Mouse (Mus musculus): ENCODE results near the gene Asb12. TPM values are rescaled to one million over a fixed set of nuclear protein-coding genes. Genes with fewer than 3 reads are reported as not detected.
"Not testable (repeated sequence)": the region's sequence is repeated elsewhere in the genome, so short reads cannot be mapped to it uniquely, and the experiment has no call there.

Asb12 gene
- polyA plus RNA-seq (2015; fragmentation: Nextera tagmentation; extraction: Ambion mirVana), result 0.97 TPM in 1 of 2 replicates, not detected in the other

DNA sequence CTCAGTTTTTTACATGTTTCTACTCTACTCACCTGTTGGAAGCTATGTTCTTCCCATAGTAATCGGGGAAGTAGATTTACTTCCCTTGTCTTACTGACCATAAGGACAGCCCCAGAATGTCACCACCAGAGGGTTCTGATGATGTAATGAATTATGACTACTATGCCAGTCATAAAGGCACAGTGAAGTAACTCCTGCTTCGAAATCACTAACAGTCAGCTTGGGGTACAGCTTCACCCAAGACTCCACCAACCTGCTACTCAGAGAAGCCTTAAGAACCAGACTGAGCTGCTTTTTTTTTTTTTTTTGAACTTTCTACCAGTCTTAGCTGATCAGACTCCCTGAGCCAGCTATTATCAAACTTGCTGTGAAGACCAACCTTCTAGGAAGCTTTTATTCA lies at the start of gene Asb12, which contains the start of gene Pfn5:
TSS of gene Asb12 (minus strand) at position 101 of the 400 bp plus-strand sequence.
TSS of gene Pfn5 (plus strand) at position 218 of the 400 bp plus-strand sequence.
- Histone ChIP-seq H3K4me3 (replicated peaks; ENCODE audit: low read length) (no peak within 1 kb of the TSS), H3K4me1 (ENCODE audit: control insufficient read depth, insufficient read depth, low read length) (no peaks in the 10 kb centered on the region), H3K27me3 (ENCODE audit: control insufficient read depth, insufficient read depth, low read length) (no peaks in the 10 kb centered on the region), H3K27ac (ENCODE audit: low read length) (no peak within 1 kb of the TSS), H3K9me3 (replicated peaks; ENCODE audit: control insufficient read depth, low read length) (no peaks in the 10 kb centered on the region), H3K36me3 (ENCODE audit: control insufficient read depth, insufficient read depth, low read length) (no peaks in the 10 kb centered on the region), H3K9ac (ENCODE audit: low read length) (no peak within 1 kb of the TSS), H3K4me2 (ENCODE audit: low read depth, low read length) (no peak within 1 kb of the TSS)
- WGBS, result 84% methylated on average over 2 of the region's 2 CpGs
- no peak for ATAC-seq (ENCODE audit: insufficient read depth, low FRiP score)

DNA sequence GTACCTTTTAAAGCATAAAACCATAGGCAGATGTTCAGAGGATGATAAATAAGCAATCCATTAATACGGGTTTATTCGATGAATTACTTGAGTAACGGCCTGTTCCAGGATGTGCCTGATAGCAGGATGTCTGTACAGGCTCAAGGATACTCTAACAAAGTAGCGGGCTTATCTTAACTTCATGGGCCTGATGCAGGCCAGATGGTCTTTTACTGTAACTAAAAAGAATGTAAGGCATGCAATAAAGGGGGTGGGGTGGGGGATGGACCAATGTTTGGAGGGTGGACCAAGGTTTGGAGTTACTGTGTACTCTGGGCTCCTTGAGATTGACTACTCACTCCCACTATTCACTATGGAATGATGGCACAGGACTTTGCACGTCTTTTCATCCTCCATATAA lies 42.8 kb upstream of the Asb12 start:
- Histone ChIP-seq H3K4me1 (ENCODE audit: control insufficient read depth, insufficient read depth, low read length) (no peaks in the 10 kb centered on the region), H3K4me2 (ENCODE audit: low read depth, low read length) (no peak overlapping the region), H3K27me3 (ENCODE audit: control insufficient read depth, insufficient read depth, low read length) (no peaks in the 10 kb centered on the region), H3K4me3 (replicated peaks; ENCODE audit: low read length) (no peak overlapping the region), H3K27ac (ENCODE audit: low read length) (no peak overlapping the region), H3K9ac (ENCODE audit: low read length) (no peak overlapping the region), H3K36me3 (ENCODE audit: control insufficient read depth, insufficient read depth, low read length) (no peaks in the 10 kb centered on the region), H3K9me3 (replicated peaks; ENCODE audit: control insufficient read depth, low read length) (no peaks in the 10 kb centered on the region)
- ATAC-seq (ENCODE audit: insufficient read depth, low FRiP score), result no peak
- WGBS, result 38% methylated on average over 5 of the region's 5 CpGs

DNA sequence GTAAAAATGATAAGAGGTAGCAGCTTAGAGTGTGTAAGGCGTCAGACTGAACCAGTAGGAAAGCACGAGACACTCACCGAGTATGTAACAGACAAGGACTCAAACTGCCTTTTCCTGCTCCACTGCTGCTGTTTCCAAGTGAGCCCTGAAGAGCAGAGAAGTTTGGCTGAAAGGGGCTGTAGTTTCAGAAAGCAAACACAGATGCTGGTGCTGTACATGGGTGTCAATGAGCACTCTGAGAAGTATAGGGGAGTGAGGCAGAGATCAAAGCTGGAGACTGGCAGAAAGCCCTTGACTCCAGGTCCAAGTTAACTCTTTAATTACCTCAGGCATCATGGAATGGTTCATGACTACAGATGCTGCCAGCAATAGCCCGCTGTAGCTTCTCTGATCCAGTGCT lies 3.5 kb downstream of the Asb12 start:
- no peak overlapping the region for H3K9ac ChIP-seq (ENCODE audit: low read length)
- H3K36me3 ChIP-seq (ENCODE audit: control insufficient read depth, insufficient read depth, low read length), result no peaks in the 10 kb centered on the region
- ATAC-seq (ENCODE audit: insufficient read depth, low FRiP score), result no peak
- no peak overlapping the region for H3K4me2 ChIP-seq (ENCODE audit: low read depth, low read length)
- no peaks in the 10 kb centered on the region for H3K27me3 ChIP-seq (ENCODE audit: control insufficient read depth, insufficient read depth, low read length)
- WGBS, result 68% methylated on average over 4 of the region's 4 CpGs
- H3K4me1 ChIP-seq (ENCODE audit: control insufficient read depth, insufficient read depth, low read length), result no peaks in the 10 kb centered on the region
- H3K9me3 ChIP-seq (replicated peaks; ENCODE audit: control insufficient read depth, low read length), result no peaks in the 10 kb centered on the region
- H3K27ac ChIP-seq (ENCODE audit: low read length), result no peak overlapping the region
- no peak overlapping the region for H3K4me3 ChIP-seq (replicated peaks; ENCODE audit: low read length)

- H3K4me3 ChIP-seq (replicated peaks; ENCODE audit: low read length); H3K36me3 ChIP-seq (ENCODE audit: control insufficient read depth, insufficient read depth, low read length); H3K9me3 ChIP-seq (replicated peaks; ENCODE audit: control insufficient read depth, low read length); H3K27me3 ChIP-seq (ENCODE audit: control insufficient read depth, insufficient read depth, low read length); ATAC-seq (ENCODE audit: insufficient read depth, low FRiP score); H3K4me1 ChIP-seq (ENCODE audit: control insufficient read depth, insufficient read depth, low read length); H3K9ac ChIP-seq (ENCODE audit: low read length); H3K4me2 ChIP-seq (ENCODE audit: low read depth, low read length); H3K27ac ChIP-seq (ENCODE audit: low read length): not testable (repeated sequence)
- 92% methylated on average over 2 of the region's 2 CpGs for WGBS
Measured at GRCm38 (mm10) chrX:95535493-95535892, 22.3 kb downstream of the Asb12 start.

DNA sequence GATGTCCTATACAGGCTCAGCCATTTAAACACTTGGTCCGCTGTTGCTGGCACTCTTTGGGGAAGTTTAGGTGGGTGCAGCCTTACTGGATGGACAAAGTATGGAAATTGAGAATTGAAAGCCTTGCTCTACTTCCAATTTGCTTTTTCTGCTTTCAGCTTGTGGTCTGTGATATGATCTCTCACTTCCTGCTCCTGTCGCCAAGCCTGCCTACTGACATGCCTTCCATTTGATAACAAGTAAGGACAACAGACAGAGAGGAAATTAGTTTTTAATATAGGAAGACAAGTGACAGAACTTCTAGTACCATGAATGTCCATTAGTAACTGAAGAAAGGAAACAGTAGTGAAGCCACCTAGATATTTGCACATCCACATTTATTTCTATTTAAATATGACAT lies 32.6 kb downstream of the Asb12 start:
- no peak for ATAC-seq (ENCODE audit: insufficient read depth, low FRiP score)
- no peak overlapping the region for H3K9ac ChIP-seq (ENCODE audit: low read length)
- H3K9me3 ChIP-seq (replicated peaks; ENCODE audit: control insufficient read depth, low read length), result no peaks in the 10 kb centered on the region
- no peaks in the 10 kb centered on the region for H3K36me3 ChIP-seq (ENCODE audit: control insufficient read depth, insufficient read depth, low read length)
- H3K4me3 ChIP-seq (replicated peaks; ENCODE audit: low read length), result no peak overlapping the region
- WGBS, result 69% methylated on average over 2 of the region's 2 CpGs
- no peak overlapping the region for H3K27ac ChIP-seq (ENCODE audit: low read length)
- no peak overlapping the region for H3K4me2 ChIP-seq (ENCODE audit: low read depth, low read length)
- no peaks in the 10 kb centered on the region for H3K4me1 ChIP-seq (ENCODE audit: control insufficient read depth, insufficient read depth, low read length)
- H3K27me3 ChIP-seq (ENCODE audit: control insufficient read depth, insufficient read depth, low read length), result no peaks in the 10 kb centered on the region

- H3K9me3 ChIP-seq (replicated peaks; ENCODE audit: control insufficient read depth, low read length), result no peaks in the 10 kb centered on the region
- H3K4me3 ChIP-seq (replicated peaks; ENCODE audit: low read length), result no peak overlapping the region
- no peaks in the 10 kb centered on the region for H3K4me1 ChIP-seq (ENCODE audit: control insufficient read depth, insufficient read depth, low read length)
- H3K27me3 ChIP-seq (ENCODE audit: control insufficient read depth, insufficient read depth, low read length), result no peaks in the 10 kb centered on the region
- H3K9ac ChIP-seq (ENCODE audit: low read length), result no peak overlapping the region
- H3K27ac ChIP-seq (ENCODE audit: low read length), result no peak overlapping the region
- ATAC-seq (ENCODE audit: insufficient read depth, low FRiP score), result no peak
- H3K4me2 ChIP-seq (ENCODE audit: low read depth, low read length), result no peak overlapping the region
- H3K36me3 ChIP-seq (ENCODE audit: control insufficient read depth, insufficient read depth, low read length), result no peaks in the 10 kb centered on the region
Measured at GRCm38 (mm10) chrX:95523883-95524282, 33.9 kb downstream of the Asb12 start.

DNA sequence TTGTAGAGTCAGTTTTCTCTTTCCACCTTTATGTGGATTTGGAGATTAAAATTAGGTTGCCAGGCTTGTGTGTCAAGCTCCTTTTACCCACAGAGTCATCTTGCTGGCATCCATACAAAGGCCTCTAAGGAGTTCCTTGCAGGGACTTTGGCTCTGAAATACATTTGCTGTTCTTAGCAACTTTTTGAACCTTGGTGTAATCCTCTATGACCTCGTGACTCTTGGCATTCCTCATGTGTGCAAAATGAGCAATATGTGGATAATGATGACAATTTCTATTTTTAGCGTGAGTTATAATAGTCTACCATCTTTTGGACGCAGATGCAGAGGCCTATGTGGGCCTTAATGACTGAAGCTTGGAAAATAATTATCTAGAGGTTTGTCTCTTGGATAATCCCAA lies 100.6 kb downstream of the Asb12 start:
- H3K27ac ChIP-seq (ENCODE audit: low read length), result no peak overlapping the region
- H3K9ac ChIP-seq (ENCODE audit: low read length), result no peak overlapping the region
- no peaks in the 10 kb centered on the region for H3K27me3 ChIP-seq (ENCODE audit: control insufficient read depth, insufficient read depth, low read length)
- H3K4me3 ChIP-seq (replicated peaks; ENCODE audit: low read length), result no peak overlapping the region
- no peaks in the 10 kb centered on the region for H3K9me3 ChIP-seq (replicated peaks; ENCODE audit: control insufficient read depth, low read length)
- no peaks in the 10 kb centered on the region for H3K4me1 ChIP-seq (ENCODE audit: control insufficient read depth, insufficient read depth, low read length)
- WGBS, result 70% methylated on average over 3 of the region's 3 CpGs
- H3K4me2 ChIP-seq (ENCODE audit: low read depth, low read length), result no peak overlapping the region
- no peak for ATAC-seq (ENCODE audit: insufficient read depth, low FRiP score)
- no peaks in the 10 kb centered on the region for H3K36me3 ChIP-seq (ENCODE audit: control insufficient read depth, insufficient read depth, low read length)

DNA sequence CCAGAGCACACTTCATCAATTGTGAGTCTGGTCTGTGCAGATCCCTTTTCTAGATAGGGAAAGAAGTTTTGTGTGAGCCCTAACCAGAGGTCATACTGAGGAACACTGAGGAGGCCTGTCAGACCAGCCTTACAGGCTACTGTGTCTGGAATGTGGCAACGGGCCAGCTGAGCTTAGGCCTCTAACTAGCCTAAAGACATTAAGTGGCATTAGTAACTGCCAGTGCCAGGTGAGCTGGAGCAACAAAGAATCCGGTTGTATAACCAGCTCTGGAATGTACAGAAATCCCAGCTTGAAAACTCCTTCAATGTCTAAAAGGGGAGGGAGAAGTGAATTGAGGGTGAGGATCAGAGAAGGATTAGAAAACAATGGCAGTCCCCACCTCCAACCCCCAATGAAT lies 111.9 kb downstream of the Asb12 start:
- Histone ChIP-seq H3K27ac (ENCODE audit: low read length) (peak overlapping the region; percentile 91; the same call in 1 of the 2 replicates), H3K9ac (ENCODE audit: low read length) (no peak overlapping the region), H3K27me3 (ENCODE audit: control insufficient read depth, insufficient read depth, low read length) (no peaks in the 10 kb centered on the region; the same call in 1 of the 2 replicates), H3K4me3 (replicated peaks; ENCODE audit: low read length) (no peak overlapping the region), H3K4me2 (ENCODE audit: low read depth, low read length) (no peak overlapping the region), H3K9me3 (replicated peaks; ENCODE audit: control insufficient read depth, low read length) (no peaks in the 10 kb centered on the region), H3K36me3 (ENCODE audit: control insufficient read depth, insufficient read depth, low read length) (no peaks in the 10 kb centered on the region), H3K4me1 (ENCODE audit: control insufficient read depth, insufficient read depth, low read length) (peaks cover 9% of the 10 kb centered on the region; the same call in 1 of the 2 replicates)
- ATAC-seq (ENCODE audit: insufficient read depth, low FRiP score), result no peak
- 62% methylated on average over 2 of the region's 2 CpGs for WGBS

DNA sequence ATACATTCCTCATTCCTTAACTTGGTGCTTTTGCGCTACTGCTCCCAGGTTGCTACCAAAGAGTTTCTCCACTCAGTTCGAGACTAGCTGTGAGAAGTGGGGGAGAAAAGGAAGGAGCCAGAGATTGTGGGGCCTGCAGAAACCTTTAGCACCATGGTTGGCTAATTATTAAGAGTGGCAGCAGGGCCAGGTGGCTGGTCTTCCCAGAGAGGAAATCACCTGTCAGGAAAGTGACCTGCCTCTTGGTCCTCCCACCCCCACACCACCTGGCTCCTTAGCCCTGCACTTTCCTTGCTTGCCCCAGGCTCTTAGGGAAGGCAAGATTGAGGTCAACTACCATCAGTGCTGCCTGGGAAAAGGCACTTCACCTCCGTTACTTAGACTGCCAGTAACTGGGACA lies 112.6 kb downstream of the Asb12 start:
- H3K9ac ChIP-seq (ENCODE audit: low read length), result no peak overlapping the region
- no peaks in the 10 kb centered on the region for H3K9me3 ChIP-seq (replicated peaks; ENCODE audit: control insufficient read depth, low read length)
- peak overlapping the region; percentile 38 for H3K4me2 ChIP-seq (ENCODE audit: low read depth, low read length)
- peaks cover 9% of the 10 kb centered on the region; the same call in 1 of the 2 replicates for H3K4me1 ChIP-seq (ENCODE audit: control insufficient read depth, insufficient read depth, low read length)
- H3K27me3 ChIP-seq (ENCODE audit: control insufficient read depth, insufficient read depth, low read length), result no peaks in the 10 kb centered on the region; the same call in 1 of the 2 replicates
- no peaks in the 10 kb centered on the region for H3K36me3 ChIP-seq (ENCODE audit: control insufficient read depth, insufficient read depth, low read length)
- H3K4me3 ChIP-seq (replicated peaks; ENCODE audit: low read length), result peak overlapping the region; percentile 65
- H3K27ac ChIP-seq (ENCODE audit: low read length), result peak overlapping the region; percentile 91
- WGBS, result 33% methylated on average over 3 of the region's 3 CpGs
- peak; percentile 7; the same call in 1 of the 2 replicates for ATAC-seq (ENCODE audit: insufficient read depth, low FRiP score)

- H3K27me3 ChIP-seq (ENCODE audit: control insufficient read depth, insufficient read depth, low read length), result no peaks in the 10 kb centered on the region; the same call in 1 of the 2 replicates
- peak; percentile 95 for ATAC-seq (ENCODE audit: insufficient read depth, low FRiP score)
- H3K4me1 ChIP-seq (ENCODE audit: control insufficient read depth, insufficient read depth, low read length), result peaks cover 9% of the 10 kb centered on the region; the same call in 1 of the 2 replicates
- H3K9me3 ChIP-seq (replicated peaks; ENCODE audit: control insufficient read depth, low read length), result no peaks in the 10 kb centered on the region
- H3K36me3 ChIP-seq (ENCODE audit: control insufficient read depth, insufficient read depth, low read length), result no peaks in the 10 kb centered on the region
- 6% methylated on average over 19 of the region's 19 CpGs for WGBS
- peak within 1 kb of the TSS; percentile 91 for H3K27ac ChIP-seq (ENCODE audit: low read length)
- peak within 1 kb of the TSS; percentile 72 for H3K9ac ChIP-seq (ENCODE audit: low read length)
- H3K4me3 ChIP-seq (replicated peaks; ENCODE audit: low read length), result peak within 1 kb of the TSS; percentile 65
- H3K4me2 ChIP-seq (ENCODE audit: low read depth, low read length), result peak within 1 kb of the TSS; percentile 69
Measured at GRCm38 (mm10) chrX:95444776-95445111, 113.0 kb downstream of the Asb12 start, which contains the start of gene Amer1. Gene Amer1 (minus strand): TSS chrX:95444872.

Data from stomach, embryonic 16.5 days (tissue).